Mouse (Mus musculus) embryonic facial prominence, embryonic 15.5 days (tissue): ENCODE measurements around the gene 1810010D01Rik. TPM values are rescaled to one million over a fixed set of nuclear protein-coding genes. Genes with fewer than 3 reads are reported as not detected.

Experiments
- ATAC-seq: fragments of 200-750 bp; cut with Nextera tagmentation; 2 replicates; pipeline ENCODE4 v1.8.0; 2017; ENCODE audit warnings: low read depth, moderate TSS enrichment; ENCODE audit not compliant: insufficient number of reproducible peaks, low FRiP score, low TSS enrichment
- H3K27ac ChIP-seq: fragments of 300-500 bp; sonication (generic); replicated peaks from 2 replicates; pipeline ENCODE4 v1.5.1; 2015; ENCODE audit warnings: mild to moderate bottlenecking, inconsistent platforms
- H3K27me3 ChIP-seq: fragments of 300-500 bp; sonication (generic); 2 replicates; pipeline ENCODE4 v1.6.1; 2015; ENCODE audit warnings: inconsistent platforms
- H3K36me3 ChIP-seq: fragments of 300-500 bp; sonication (generic); 2 replicates; pipeline ENCODE4 v1.6.1; 2015; ENCODE audit warnings: mild to moderate bottlenecking, inconsistent platforms
- H3K4me1 ChIP-seq: fragments of 300-500 bp; sonication (generic); 2 replicates; pipeline ENCODE4 v1.6.1; 2015; ENCODE audit warnings: inconsistent platforms
- H3K4me2 ChIP-seq: fragments of 300-500 bp; sonication (generic); replicated peaks from 2 replicates; pipeline ENCODE4 v1.6.1; 2015; ENCODE audit warnings: mild to moderate bottlenecking, inconsistent platforms
- H3K4me3 ChIP-seq: fragments of 300-500 bp; sonication (generic); replicated peaks from 2 replicates; pipeline ENCODE4 v1.5.1; 2015; ENCODE audit warnings: mild to moderate bottlenecking, inconsistent platforms
- H3K9ac ChIP-seq: fragments of 300-500 bp; sonication (generic); 2 replicates; pipeline ENCODE4 v1.6.1; 2015; ENCODE audit warnings: inconsistent platforms
- H3K9me3 ChIP-seq: fragments of 300-500 bp; sonication (generic); replicated peaks from 2 replicates; pipeline ENCODE4 v1.6.1; 2016; ENCODE audit warnings: inconsistent platforms
- WGBS: fragments of 180-500 bp; shearing (Covaris S2); methylation state at CpG from one replicate; pipeline ENCODE4 v1.1.7; 2015; 5-methylcytosine and 5-hydroxymethylcytosine counted together
- polyA plus RNA-seq: library from polyadenylated mRNA; unstranded; fragments of >200 nt; fragmentation: Nextera tagmentation; extraction: Ambion mirVana; gene quantifications from 2 replicates; pipeline ENCODE4 v1.2.1, GENCODE M21; 2015

The 1810010D01Rik gene
- polyA plus RNA-seq, 1 experiment from 2014 or later: 0.19 TPM

DNA sequence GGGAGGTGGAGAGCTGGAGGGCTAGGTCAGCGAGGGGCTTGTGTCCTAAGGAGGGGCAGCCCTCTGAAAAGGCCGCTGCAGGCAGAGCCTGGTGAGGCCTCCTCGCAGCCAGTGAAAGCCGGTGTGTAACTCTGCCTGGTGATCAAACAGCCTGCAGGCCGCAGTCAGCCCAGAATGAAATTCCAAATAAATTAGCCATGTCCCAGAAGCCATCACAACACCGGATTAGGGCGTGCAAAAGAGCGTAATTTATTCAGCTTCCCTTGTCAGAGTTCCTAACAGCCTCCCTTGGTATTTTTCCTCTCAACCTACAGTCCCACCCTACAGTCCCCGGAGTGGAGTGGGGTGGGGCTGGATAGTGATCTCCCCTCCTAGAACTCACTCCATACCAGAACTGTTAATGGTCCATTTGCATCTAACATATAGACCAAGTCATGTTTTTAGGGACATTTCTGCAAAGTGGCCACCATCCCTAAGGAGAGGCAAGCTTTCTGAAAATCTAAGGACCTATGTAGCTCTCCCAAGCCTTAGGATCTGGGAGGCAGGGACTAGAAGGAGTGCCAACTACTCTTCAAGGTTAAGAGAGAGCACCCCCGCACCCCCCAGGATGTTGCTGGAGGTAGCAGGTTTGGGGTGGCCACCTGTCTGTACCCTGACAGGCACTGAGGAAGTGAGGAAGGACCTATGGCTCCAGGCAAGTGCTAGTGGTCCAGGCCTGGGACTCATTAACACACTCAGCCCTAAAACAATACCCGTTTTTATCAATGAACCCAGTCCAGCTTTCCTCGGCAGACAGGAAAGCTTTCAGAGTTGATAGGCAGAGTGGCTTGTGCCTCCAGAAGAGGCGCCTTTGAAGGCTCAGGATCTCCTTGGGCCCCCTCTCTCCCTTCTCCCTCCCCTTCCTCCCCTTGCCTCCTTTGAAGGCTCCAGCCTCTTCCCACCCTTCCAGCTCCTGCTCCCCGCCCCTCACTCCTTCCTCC, 4.1 kb upstream of the 1810010D01Rik start:
- Histone ChIP-seq H3K9me3 (no peaks in the 10 kb centered on the region), H3K36me3 (no peaks in the 10 kb centered on the region), H3K4me3 (no peak overlapping the region), H3K4me1 (peaks cover 25% of the 10 kb centered on the region), H3K9ac (no peak overlapping the region), H3K27ac (peak overlapping the region; percentile 74; the same call in 1 of the 2 replicates), H3K27me3 (no peaks in the 10 kb centered on the region), H3K4me2 (no peak overlapping the region)
- no peak for ATAC-seq
- WGBS: 11% methylated on average over 14 of the region's 14 CpGs

DNA sequence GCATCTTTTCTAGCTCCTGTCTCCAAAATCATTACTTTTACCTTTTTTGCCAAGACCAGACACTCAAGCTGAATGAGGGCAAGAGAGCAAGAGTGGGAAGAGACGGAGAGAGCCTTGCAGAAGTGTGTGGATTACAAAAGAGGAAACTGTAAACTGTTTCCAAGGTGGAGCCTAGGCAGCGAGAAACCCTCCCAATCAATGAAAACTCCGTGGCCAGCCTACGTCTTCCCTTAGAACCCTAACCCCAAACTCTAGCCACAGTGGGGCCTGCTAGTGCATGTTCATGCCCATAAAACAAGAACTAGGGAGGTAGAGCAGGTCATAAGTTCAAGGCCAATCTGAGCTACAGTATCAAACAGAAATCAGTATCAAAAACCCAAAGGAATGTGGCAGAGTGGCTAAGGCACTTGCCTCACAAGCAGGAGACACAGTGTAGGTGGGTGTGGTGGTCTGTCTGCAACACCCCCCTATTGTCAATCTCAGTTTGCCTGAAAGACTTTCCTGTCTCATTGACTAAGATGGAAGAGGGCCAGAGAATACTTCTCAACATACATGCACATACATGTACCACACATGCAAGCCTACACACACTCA, 2.7 kb upstream of the 1810010D01Rik start:
- Histone ChIP-seq H3K9me3 (no peaks in the 10 kb centered on the region), H3K4me2 (no peak overlapping the region), H3K4me1 (peaks cover 28% of the 10 kb centered on the region), H3K36me3 (no peaks in the 10 kb centered on the region), H3K9ac (no peak overlapping the region), H3K27ac (no peak overlapping the region), H3K27me3 (no peaks in the 10 kb centered on the region), H3K4me3 (no peak overlapping the region)
- WGBS: 74% methylated on average over 4 of the region's 4 CpGs
- no peak for ATAC-seq

DNA sequence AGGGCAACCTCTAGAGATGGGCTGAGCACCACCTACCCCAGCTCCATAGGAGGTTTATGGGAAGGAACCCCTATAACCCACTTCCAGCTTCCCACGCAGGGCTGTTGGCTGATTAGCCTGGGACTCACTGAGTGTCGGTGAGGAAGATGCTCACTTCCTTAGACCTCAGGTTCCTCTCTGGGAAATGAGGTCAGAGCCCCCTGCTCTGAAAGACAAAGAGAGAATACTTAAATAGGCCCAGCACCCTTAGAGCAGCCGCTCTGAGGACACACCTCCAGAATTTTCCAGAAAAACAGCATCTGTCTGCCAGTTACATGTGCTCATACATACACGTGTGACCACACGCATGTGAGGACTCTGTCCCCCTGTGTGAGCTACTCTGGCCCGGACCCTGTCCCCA, 1.1 kb downstream of the 1810010D01Rik start:
- ATAC-seq: no peak
- WGBS: 63% methylated on average over 6 of the region's 6 CpGs
- Histone ChIP-seq H3K9ac (0 out of 2 replicates have a peak overlapping the region, but pooled peaks have one; percentile 28), H3K9me3 (no peaks in the 10 kb centered on the region), H3K4me1 (peaks cover 25% of the 10 kb centered on the region), H3K36me3 (no peaks in the 10 kb centered on the region), H3K4me2 (peak overlapping the region; percentile 45), H3K4me3 (no peak overlapping the region), H3K27me3 (no peaks in the 10 kb centered on the region), H3K27ac (peak overlapping the region; percentile 89)

DNA sequence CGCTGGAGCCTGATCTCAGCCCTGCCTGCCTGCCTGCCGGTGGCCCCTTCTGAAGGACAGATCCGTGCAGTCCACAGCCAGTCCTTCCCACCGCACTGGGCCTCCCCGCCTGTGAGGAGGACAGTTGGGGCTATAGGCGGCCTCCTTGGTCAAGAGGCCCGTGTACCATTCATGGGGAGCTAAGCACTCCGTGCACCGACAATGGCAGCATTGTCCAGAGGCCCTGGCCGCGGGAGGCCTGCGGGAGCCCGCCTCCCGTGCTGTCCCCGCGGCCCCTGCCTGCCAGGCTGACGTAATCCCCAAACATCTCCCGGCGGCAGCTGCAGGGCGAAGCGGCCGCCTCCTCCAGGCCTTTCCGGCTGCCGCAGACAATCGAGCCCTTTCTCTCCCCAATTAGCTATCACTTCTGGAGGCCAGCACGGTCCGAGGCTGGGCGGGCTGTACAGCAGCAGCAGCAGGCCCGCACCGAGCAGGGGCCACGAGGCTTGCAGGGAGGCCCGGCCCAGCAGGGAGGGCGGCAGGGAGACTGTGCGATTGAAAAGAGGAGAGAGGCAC, 1.8 kb downstream of the 1810010D01Rik start:
- Histone ChIP-seq H3K4me1 (peaks cover 21% of the 10 kb centered on the region), H3K9ac (peak overlapping the region; percentile 28; the same call in 1 of the 2 replicates), H3K27me3 (no peaks in the 10 kb centered on the region), H3K27ac (peak overlapping the region; percentile 89), H3K4me3 (peak overlapping the region; percentile 17), H3K4me2 (peak overlapping the region; percentile 45), H3K9me3 (peaks cover 4% of the 10 kb centered on the region; the same call in 1 of the 2 replicates), H3K36me3 (no peaks in the 10 kb centered on the region)
- peak; percentile 89 for ATAC-seq
- WGBS: 5% methylated on average over 34 of the region's 34 CpGs

- Histone ChIP-seq H3K4me2 (no peak overlapping the region), H3K9ac (no peak overlapping the region), H3K4me3 (no peak overlapping the region), H3K27ac (peak overlapping the region; percentile 89), H3K36me3 (no peaks in the 10 kb centered on the region), H3K9me3 (peaks cover 5% of the 10 kb centered on the region; the same call in 1 of the 2 replicates), H3K4me1 (peaks cover 18% of the 10 kb centered on the region), H3K27me3 (no peaks in the 10 kb centered on the region)
- ATAC-seq: no peak
- WGBS: 80% methylated on average over 4 of the region's 4 CpGs
Measured at GRCm38 (mm10) chr7:145205363-145205902, 2.5 kb downstream of the 1810010D01Rik start.

DNA sequence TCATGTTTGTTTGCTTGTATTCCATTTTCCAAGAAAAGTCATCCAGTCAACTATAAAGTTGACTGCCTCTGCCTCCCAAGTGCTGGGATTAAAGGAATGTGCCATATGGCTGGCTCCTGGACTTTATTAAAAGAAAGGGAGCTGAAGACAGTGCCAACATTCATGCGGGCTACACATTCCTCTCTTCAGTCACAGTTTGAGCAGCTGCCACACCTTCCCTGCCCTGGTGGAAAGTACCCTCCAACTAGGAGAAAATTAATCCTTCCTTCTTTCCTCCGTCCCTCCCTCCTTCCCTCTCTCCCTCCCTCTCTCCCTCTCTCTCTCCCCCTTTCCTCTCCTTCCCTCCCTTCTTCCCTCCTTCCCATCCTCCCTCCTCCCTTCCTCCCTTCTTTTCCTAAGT, 8.2 kb downstream of the 1810010D01Rik start:
- H3K4me2 ChIP-seq: no peak overlapping the region
- ATAC-seq: peak; percentile 37; the same call in 1 of the 2 replicates
- H3K27me3 ChIP-seq: no peaks in the 10 kb centered on the region
- H3K27ac ChIP-seq: peak overlapping the region; percentile 85
- no peaks in the 10 kb centered on the region for H3K36me3 ChIP-seq
- peaks cover 5% of the 10 kb centered on the region; the same call in 1 of the 2 replicates for H3K9me3 ChIP-seq
- 22% methylated on average over 2 of the region's 2 CpGs for WGBS
- no peak overlapping the region for H3K9ac ChIP-seq
- H3K4me1 ChIP-seq: peaks cover 41% of the 10 kb centered on the region
- H3K4me3 ChIP-seq: no peak overlapping the region

- ATAC-seq: peak; percentile 60
- Histone ChIP-seq H3K9me3 (peaks cover 5% of the 10 kb centered on the region; the same call in 1 of the 2 replicates), H3K27me3 (no peaks in the 10 kb centered on the region), H3K36me3 (no peaks in the 10 kb centered on the region), H3K9ac (no peak overlapping the region), H3K27ac (peak overlapping the region; percentile 85), H3K4me2 (no peak overlapping the region), H3K4me1 (peaks cover 51% of the 10 kb centered on the region), H3K4me3 (no peak overlapping the region)
- WGBS: 19% methylated on average over 4 of the region's 4 CpGs
Measured at GRCm38 (mm10) chr7:145198223-145198714, 9.7 kb downstream of the 1810010D01Rik start.

GRCm38 (mm10) chr7:145197711-145198110, 10.2 kb downstream of the 1810010D01Rik start:
- Histone ChIP-seq H3K27ac (peak overlapping the region; percentile 85), H3K27me3 (no peaks in the 10 kb centered on the region), H3K9ac (no peak overlapping the region), H3K36me3 (no peaks in the 10 kb centered on the region), H3K4me3 (no peak overlapping the region), H3K9me3 (peaks cover 5% of the 10 kb centered on the region; the same call in 1 of the 2 replicates), H3K4me1 (peaks cover 51% of the 10 kb centered on the region), H3K4me2 (no peak overlapping the region)
- WGBS: 57% methylated on average over 3 of the region's 3 CpGs
- no peak for ATAC-seq

GRCm38 (mm10) chr7:145197042-145197441, 10.9 kb downstream of the 1810010D01Rik start:
- H3K9ac ChIP-seq: no peak overlapping the region
- peaks cover 5% of the 10 kb centered on the region; the same call in 1 of the 2 replicates for H3K9me3 ChIP-seq
- H3K4me2 ChIP-seq: no peak overlapping the region
- peak overlapping the region; percentile 85; the same call in 1 of the 2 replicates for H3K27ac ChIP-seq
- WGBS: 33% methylated on average over 3 of the region's 3 CpGs
- no peak for ATAC-seq
- H3K4me1 ChIP-seq: peaks cover 51% of the 10 kb centered on the region
- no peaks in the 10 kb centered on the region for H3K36me3 ChIP-seq
- no peaks in the 10 kb centered on the region for H3K27me3 ChIP-seq
- H3K4me3 ChIP-seq: no peak overlapping the region

GRCm38 (mm10) chr7:145196340-145196739, 11.6 kb downstream of the 1810010D01Rik start:
- no peak overlapping the region for H3K27ac ChIP-seq
- 85% methylated on average over 6 of the region's 6 CpGs for WGBS

More at GRCm38 (mm10) chr7:145196340-145196739, 11.6 kb downstream of the 1810010D01Rik start:
- H3K9me3 ChIP-seq: peaks cover 4% of the 10 kb centered on the region; the same call in 1 of the 2 replicates
- no peaks in the 10 kb centered on the region for H3K36me3 ChIP-seq
- H3K4me2 ChIP-seq: no peak overlapping the region
- no peak for ATAC-seq
- no peak overlapping the region for H3K4me3 ChIP-seq
- no peak overlapping the region for H3K9ac ChIP-seq
- H3K4me1 ChIP-seq: peaks cover 51% of the 10 kb centered on the region
- H3K27me3 ChIP-seq: no peaks in the 10 kb centered on the region
